Mouse (Mus musculus): ENCODE results near the gene Masp2. TPM values are rescaled to one million over a fixed set of nuclear protein-coding genes. Genes with fewer than 3 reads are reported as not detected.

Masp2 gene
- polyA plus RNA-seq, 1 experiment from 2014 or later: 0.84 TPM

DNA sequence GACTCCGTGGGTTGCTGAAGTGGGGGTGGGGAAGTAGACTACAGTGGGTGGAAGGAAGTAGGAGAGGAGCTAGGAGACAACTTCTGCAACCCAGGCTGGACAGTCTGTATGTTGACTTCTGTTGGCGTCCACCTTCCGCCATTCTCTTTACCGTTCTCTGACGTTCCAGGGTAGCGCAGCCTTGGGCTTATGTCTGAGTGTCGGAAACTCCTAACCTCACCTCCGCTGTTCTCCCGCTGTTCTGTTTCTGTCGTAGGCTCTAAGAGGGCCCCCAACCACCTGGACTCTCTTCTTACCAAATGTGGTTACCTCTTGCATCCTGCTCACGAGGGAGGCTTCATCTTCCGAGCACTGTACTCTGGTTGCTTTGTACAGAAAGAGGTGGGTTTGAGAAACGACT, 55.4 kb downstream of the Masp2 start:
- no peaks in the 10 kb centered on the region for H3K9me3 ChIP-seq (ENCODE audit: control insufficient read depth, low read length)
- H3K27ac ChIP-seq (ENCODE audit: low read length): no peak overlapping the region
- no peak overlapping the region for H3K4me3 ChIP-seq (ENCODE audit: low read length)
- no peaks in the 10 kb centered on the region for H3K27me3 ChIP-seq (replicated peaks; ENCODE audit: control insufficient read depth, insufficient read depth, low read length)
- 83% methylated on average over 13 of the region's 13 CpGs for WGBS
- H3K4me1 ChIP-seq (ENCODE audit: control insufficient read depth, insufficient read depth, low read length): no peaks in the 10 kb centered on the region
- H3K9ac ChIP-seq (ENCODE audit: low read depth, low read length): no peak overlapping the region
- no peaks in the 10 kb centered on the region for H3K36me3 ChIP-seq (ENCODE audit: control insufficient read depth, insufficient read depth, low read length)
- ATAC-seq: no peak
- H3K4me2 ChIP-seq (ENCODE audit: low read depth, low read length): no peak overlapping the region

GRCm38 (mm10) chr4:148660174-148660573, 57.8 kb downstream of the Masp2 start:
- no peak overlapping the region for H3K9ac ChIP-seq (ENCODE audit: low read depth, low read length)
- ATAC-seq: no peak
- no peak overlapping the region for H3K4me2 ChIP-seq (ENCODE audit: low read depth, low read length)
- no peaks in the 10 kb centered on the region for H3K9me3 ChIP-seq (ENCODE audit: control insufficient read depth, low read length)
- no peak overlapping the region for H3K27ac ChIP-seq (ENCODE audit: low read length)
- no peaks in the 10 kb centered on the region for H3K36me3 ChIP-seq (ENCODE audit: control insufficient read depth, insufficient read depth, low read length)
- 0 out of 2 replicates have a peak, but pooled peaks cover 4% of the 10 kb centered on the region for H3K4me1 ChIP-seq (ENCODE audit: control insufficient read depth, insufficient read depth, low read length)
- no peak overlapping the region for H3K4me3 ChIP-seq (ENCODE audit: low read length)
- H3K27me3 ChIP-seq (replicated peaks; ENCODE audit: control insufficient read depth, insufficient read depth, low read length): no peaks in the 10 kb centered on the region
- 29% methylated on average over 3 of the region's 3 CpGs for WGBS

DNA sequence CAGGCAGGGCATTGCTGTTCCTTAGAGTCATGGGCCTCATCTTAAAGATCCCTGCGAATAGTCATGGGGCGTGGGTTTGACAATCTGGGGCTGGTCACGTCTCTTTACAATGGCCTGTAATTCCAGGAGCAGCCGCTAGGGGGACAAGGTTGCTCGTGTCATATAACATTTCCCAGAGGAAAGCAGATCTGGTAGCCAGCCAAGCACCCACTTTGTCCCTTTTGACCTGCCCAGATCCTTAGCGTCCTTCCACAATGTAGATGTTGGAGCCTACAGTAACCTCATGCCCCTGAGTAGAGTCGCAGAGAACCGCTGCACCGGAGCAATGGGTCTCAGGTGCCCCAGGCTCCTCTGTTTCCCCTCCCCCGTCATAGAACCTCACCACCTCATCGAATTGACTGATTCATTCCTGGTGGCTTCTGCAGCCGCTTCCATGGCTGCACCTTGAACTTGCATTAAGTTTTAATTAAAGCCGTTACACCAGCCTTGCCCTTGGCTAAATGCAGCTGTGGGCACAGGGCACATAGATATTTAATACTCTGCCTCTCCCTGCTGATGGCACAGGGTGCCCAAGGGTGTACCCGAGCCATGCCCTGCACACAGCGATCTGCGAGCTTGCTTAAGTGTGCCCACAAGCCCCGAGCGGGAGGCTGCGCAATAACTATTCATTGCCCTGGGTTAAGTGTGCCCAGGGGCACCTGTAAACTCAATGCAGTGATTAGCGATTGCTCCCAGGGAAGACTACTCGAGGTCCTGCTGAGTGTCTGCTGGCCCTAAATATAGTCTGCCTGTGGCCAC, 60.0 kb downstream of the Masp2 start:
- Histone ChIP-seq H3K4me3 (ENCODE audit: low read length) (no peak overlapping the region), H3K9me3 (ENCODE audit: control insufficient read depth, low read length) (no peaks in the 10 kb centered on the region), H3K27me3 (replicated peaks; ENCODE audit: control insufficient read depth, insufficient read depth, low read length) (no peaks in the 10 kb centered on the region), H3K4me1 (ENCODE audit: control insufficient read depth, insufficient read depth, low read length) (0 out of 2 replicates have a peak, but pooled peaks cover 4% of the 10 kb centered on the region), H3K9ac (ENCODE audit: low read depth, low read length) (no peak overlapping the region), H3K4me2 (ENCODE audit: low read depth, low read length) (no peak overlapping the region), H3K36me3 (ENCODE audit: control insufficient read depth, insufficient read depth, low read length) (no peaks in the 10 kb centered on the region), H3K27ac (ENCODE audit: low read length) (no peak overlapping the region)
- ATAC-seq: peak; percentile 43
- WGBS: 37% methylated on average over 21 of the region's 21 CpGs

DNA sequence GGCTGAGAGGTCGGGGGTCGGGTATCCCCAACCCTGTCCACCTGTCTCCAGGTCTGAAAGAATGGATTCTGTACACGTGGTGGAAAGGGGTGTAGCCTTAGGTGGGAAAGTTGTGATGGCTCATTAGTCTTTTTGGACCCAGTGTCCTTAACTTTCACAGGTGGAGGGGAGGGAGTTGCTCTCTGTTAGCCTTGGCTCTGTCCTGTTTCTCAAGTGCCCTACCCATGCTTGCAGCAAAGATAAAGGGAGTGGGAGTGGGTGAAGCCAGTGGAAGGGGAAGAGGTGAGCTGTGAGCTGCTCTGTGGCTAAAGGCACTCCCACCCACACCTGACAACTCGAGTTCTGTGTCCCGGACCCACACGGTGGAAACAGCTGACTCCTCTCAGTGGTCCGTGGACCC, 61.0 kb downstream of the Masp2 start:
- 0 out of 2 replicates have a peak, but pooled peaks cover 4% of the 10 kb centered on the region for H3K4me1 ChIP-seq (ENCODE audit: control insufficient read depth, insufficient read depth, low read length)
- H3K9ac ChIP-seq (ENCODE audit: low read depth, low read length): no peak overlapping the region
- no peak overlapping the region for H3K4me2 ChIP-seq (ENCODE audit: low read depth, low read length)
- 69% methylated on average over 7 of the region's 7 CpGs for WGBS
- ATAC-seq: no peak
- H3K27ac ChIP-seq (ENCODE audit: low read length): no peak overlapping the region
- no peaks in the 10 kb centered on the region for H3K27me3 ChIP-seq (replicated peaks; ENCODE audit: control insufficient read depth, insufficient read depth, low read length)
- H3K4me3 ChIP-seq (ENCODE audit: low read length): no peak overlapping the region
- H3K9me3 ChIP-seq (ENCODE audit: control insufficient read depth, low read length): no peaks in the 10 kb centered on the region
- H3K36me3 ChIP-seq (ENCODE audit: control insufficient read depth, insufficient read depth, low read length): no peaks in the 10 kb centered on the region

- H3K4me1 ChIP-seq (ENCODE audit: control insufficient read depth, insufficient read depth, low read length): 0 out of 2 replicates have a peak, but pooled peaks cover 4% of the 10 kb centered on the region
- H3K27me3 ChIP-seq (replicated peaks; ENCODE audit: control insufficient read depth, insufficient read depth, low read length): no peaks in the 10 kb centered on the region
- H3K4me2 ChIP-seq (ENCODE audit: low read depth, low read length): no peak overlapping the region
- H3K9ac ChIP-seq (ENCODE audit: low read depth, low read length): no peak overlapping the region
- no peaks in the 10 kb centered on the region for H3K9me3 ChIP-seq (ENCODE audit: control insufficient read depth, low read length)
- no peak overlapping the region for H3K4me3 ChIP-seq (ENCODE audit: low read length)
- 41% methylated on average over 6 of the region's 6 CpGs for WGBS
- no peaks in the 10 kb centered on the region for H3K36me3 ChIP-seq (ENCODE audit: control insufficient read depth, insufficient read depth, low read length)
- ATAC-seq: peak; percentile 34; the same call in 1 of the 2 replicates
- no peak overlapping the region for H3K27ac ChIP-seq (ENCODE audit: low read length)
Measured at GRCm38 (mm10) chr4:148664021-148664420, 61.7 kb downstream of the Masp2 start.

Other genes starting within 250 kb of the Masp2 start
- gene Ubiad1, start 157.8 kb upstream of the Masp2 start, polyA plus RNA-seq (2015; fragmentation: Nextera tagmentation; extraction: Ambion mirVana): 23.6 and 24.6 TPM in 2 replicates
- gene Mtor, start 153.9 kb upstream of the Masp2 start, polyA plus RNA-seq (2015; fragmentation: Nextera tagmentation; extraction: Ambion mirVana): 9.2 and 10.9 TPM in 2 replicates
- 1.1 TPM in 2 replicates for gene Angptl7, start 102.1 kb upstream of the Masp2 start, polyA plus RNA-seq (2015; fragmentation: Nextera tagmentation; extraction: Ambion mirVana)
- gene Exosc10, start 44.1 kb upstream of the Masp2 start, polyA plus RNA-seq (2015; fragmentation: Nextera tagmentation; extraction: Ambion mirVana): 67.3 and 72.0 TPM in 2 replicates
- 155 and 170 TPM in 2 replicates for gene Srm, start 11.1 kb upstream of the Masp2 start, polyA plus RNA-seq (2015; fragmentation: Nextera tagmentation; extraction: Ambion mirVana)
- 230 and 259 TPM in 2 replicates for gene Tardbp, start 24.5 kb downstream of the Masp2 start, polyA plus RNA-seq (2015; fragmentation: Nextera tagmentation; extraction: Ambion mirVana)
- not detected in 2 replicates for gene Gm572, start 40.8 kb downstream of the Masp2 start, polyA plus RNA-seq (2015; fragmentation: Nextera tagmentation; extraction: Ambion mirVana)
- gene Casz1, start 201.9 kb downstream of the Masp2 start, polyA plus RNA-seq (2015; fragmentation: Nextera tagmentation; extraction: Ambion mirVana): 4.7 and 5.9 TPM in 2 replicates